Mouse (Mus musculus) lung, adult 2 months (tissue): ENCODE data around the gene Srsy.
"Not testable (repeated sequence)": the region's sequence is repeated elsewhere in the genome, so short reads cannot be mapped to it uniquely, and the experiment has no call there.

Experiments used
- CTCF ChIP-seq: fragments of 200-500 bp; IDR thresholded peaks from 2 replicates; pipeline ENCODE4 v1.5.1; 2011; ENCODE audit warnings: mild to moderate bottlenecking, low read length, control low read depth; ENCODE audit not compliant: insufficient read depth
- POLR2A ChIP-seq: fragments of 200-500 bp; IDR thresholded peaks from 2 replicates; pipeline ENCODE4 v1.6.1; 2011; ENCODE audit warnings: low read depth, mild to moderate bottlenecking, control low read depth, low read length, borderline replicate concordance; ENCODE audit errors: extremely low read depth

DNA sequence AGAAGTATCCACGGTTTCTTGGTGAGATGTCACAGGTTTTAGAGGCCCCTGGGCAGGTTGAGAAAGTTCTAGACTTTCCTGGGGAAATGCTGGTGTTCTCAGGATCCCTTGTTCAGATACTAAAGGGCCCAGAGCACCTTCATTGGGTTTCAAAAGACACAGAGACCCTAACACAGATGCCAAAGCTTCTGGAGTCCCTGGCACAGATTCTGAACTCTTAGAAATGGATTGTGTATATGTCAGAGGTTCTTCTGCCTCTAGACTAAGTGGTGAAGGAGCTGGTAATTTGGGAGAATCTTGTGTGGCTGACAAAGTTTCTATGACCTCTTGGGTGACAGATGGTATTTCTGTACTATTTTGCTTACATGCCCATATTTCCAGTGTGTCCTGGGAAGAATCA is at the start of gene Srsy:
- TF ChIP-seq CTCF, POLR2A: not testable (repeated sequence)
